Mouse (Mus musculus) hindbrain, embryonic 16.5 days (tissue): Measurements from ENCODE around the gene Zfp593. TPM values are rescaled to one million over a fixed set of nuclear protein-coding genes. Genes with fewer than 3 reads are reported as not detected.

Experiments
- ATAC-seq: fragments of 200-750 bp; cut with Nextera tagmentation; 2 replicates; pipeline ENCODE4 v1.8.0; 2017; ENCODE audit warnings: moderate TSS enrichment, moderate library complexity
- H3K27ac ChIP-seq: fragments of 300-500 bp; sonication (generic); 2 replicates; pipeline ENCODE4 v1.5.1; 2014; ENCODE audit warnings: low read depth, mild to moderate bottlenecking, control low read depth, low read length, moderate library complexity
- H3K27me3 ChIP-seq: fragments of 300-500 bp; sonication (generic); replicated peaks from 2 replicates; pipeline ENCODE4 v1.6.1; 2014; ENCODE audit warnings: low read length; ENCODE audit not compliant: control insufficient read depth, insufficient read depth
- H3K36me3 ChIP-seq: fragments of 300-500 bp; sonication (generic); 2 replicates; pipeline ENCODE4 v1.6.1; 2014; ENCODE audit warnings: mild to moderate bottlenecking, low read length, moderate library complexity, mixed read lengths; ENCODE audit not compliant: control insufficient read depth, insufficient read depth
- H3K4me1 ChIP-seq: fragments of 300-500 bp; sonication (generic); 2 replicates; pipeline ENCODE4 v1.6.1; 2014; ENCODE audit warnings: low read depth, low read length; ENCODE audit not compliant: control insufficient read depth, insufficient read depth
- H3K4me2 ChIP-seq: fragments of 300-500 bp; sonication (generic); 2 replicates; pipeline ENCODE4 v1.6.1; 2014; ENCODE audit warnings: mild to moderate bottlenecking, low read length, control low read depth, moderate library complexity
- H3K4me3 ChIP-seq: fragments of 300-500 bp; sonication (generic); 2 replicates; pipeline ENCODE4 v1.5.1; 2014; ENCODE audit warnings: mild to moderate bottlenecking, low read length, control low read depth, moderate library complexity
- H3K9ac ChIP-seq: fragments of 300-500 bp; sonication (generic); 2 replicates; pipeline ENCODE4 v1.6.1; 2014; ENCODE audit warnings: low read depth, mild to moderate bottlenecking, control low read depth, low read length, moderate library complexity
- H3K9me3 ChIP-seq: fragments of 300-500 bp; sonication (generic); 2 replicates; pipeline ENCODE4 v1.6.1; 2014; ENCODE audit warnings: mild to moderate bottlenecking, low read length, moderate library complexity; ENCODE audit not compliant: control insufficient read depth
- WGBS: fragments of 180-500 bp; shearing (Covaris S2); extraction: QIAGEN DNeasy Blood & Tissue Kit; methylation state at CpG from one replicate; pipeline ENCODE4 v1.1.7; 2014; 5-methylcytosine and 5-hydroxymethylcytosine counted together
- polyA plus RNA-seq: library from polyadenylated mRNA; unstranded; fragments of >200 nt; fragmentation: Nextera tagmentation; extraction: Ambion mirVana; gene quantifications from 2 replicates; pipeline ENCODE4 v1.2.1, GENCODE M21; 2015

The Zfp593 gene
- polyA plus RNA-seq, 1 experiment from 2014 or later, result 13.3 TPM

DNA sequence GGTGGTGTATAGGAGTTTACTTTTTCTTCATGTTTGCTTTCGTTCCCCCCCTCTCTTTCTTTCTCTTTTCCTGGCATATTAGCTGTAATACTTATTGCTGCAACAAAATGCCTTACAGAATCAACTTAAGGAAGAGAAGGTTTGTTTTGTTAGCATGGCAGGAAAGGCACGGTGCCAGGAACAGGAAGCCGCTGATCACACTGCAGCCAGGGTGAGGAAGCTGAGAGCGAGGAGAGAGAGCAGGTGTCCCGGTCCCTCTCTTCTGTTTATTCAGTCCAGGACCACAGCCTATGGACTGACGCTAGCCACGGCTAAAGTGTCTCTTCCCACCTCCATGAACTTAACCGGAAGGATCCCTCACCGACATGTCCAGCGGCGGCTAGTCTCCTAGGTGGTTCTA lies 13.0 kb upstream of the Zfp593 start:
- Histone ChIP-seq H3K27ac (no peak overlapping the region), H3K4me1 (peaks cover 6% of the 10 kb centered on the region), H3K4me3 (no peak overlapping the region), H3K36me3 (no peaks in the 10 kb centered on the region), H3K4me2 (no peak overlapping the region), H3K27me3 (peaks cover 13% of the 10 kb centered on the region), H3K9ac (no peak overlapping the region), H3K9me3 (no peaks in the 10 kb centered on the region)
- no peak for ATAC-seq
- 68% methylated on average over 11 of the region's 11 CpGs for WGBS

- H3K9me3 ChIP-seq, result no peaks in the 10 kb centered on the region
- no peak overlapping the region for H3K27ac ChIP-seq
- H3K27me3 ChIP-seq, result peaks cover 21% of the 10 kb centered on the region
- peaks cover 10% of the 10 kb centered on the region for H3K4me1 ChIP-seq
- ATAC-seq, result no peak
- WGBS, result 14% methylated on average over 11 of the region's 11 CpGs
- H3K9ac ChIP-seq, result no peak overlapping the region
- no peaks in the 10 kb centered on the region for H3K36me3 ChIP-seq
- no peak overlapping the region for H3K4me2 ChIP-seq
- H3K4me3 ChIP-seq, result no peak overlapping the region
These were observed 12.0 kb upstream of the Zfp593 start for GRCm38 (mm10) chr4:134257198-134258009.

GRCm38 (mm10) chr4:134256407-134257197 lies 11.2 kb upstream of the Zfp593 start:
- Histone ChIP-seq H3K4me3 (no peak overlapping the region), H3K4me1 (peaks cover 17% of the 10 kb centered on the region), H3K4me2 (no peak overlapping the region), H3K9me3 (no peaks in the 10 kb centered on the region), H3K27ac (no peak overlapping the region), H3K36me3 (no peaks in the 10 kb centered on the region), H3K27me3 (peaks cover 23% of the 10 kb centered on the region), H3K9ac (no peak overlapping the region)
- 17% methylated on average over 19 of the region's 19 CpGs for WGBS
- no peak for ATAC-seq

GRCm38 (mm10) chr4:134255854-134256253 lies 10.5 kb upstream of the Zfp593 start:
- no peak overlapping the region for H3K9ac ChIP-seq
- 22% methylated on average over 4 of the region's 4 CpGs for WGBS
- H3K9me3 ChIP-seq, result no peaks in the 10 kb centered on the region
- ATAC-seq, result no peak
- H3K27me3 ChIP-seq, result peaks cover 23% of the 10 kb centered on the region
- H3K4me3 ChIP-seq, result no peak overlapping the region
- H3K36me3 ChIP-seq, result no peaks in the 10 kb centered on the region
- H3K27ac ChIP-seq, result no peak overlapping the region
- no peak overlapping the region for H3K4me2 ChIP-seq
- peaks cover 17% of the 10 kb centered on the region for H3K4me1 ChIP-seq

GRCm38 (mm10) chr4:134254835-134255234 lies 9.4 kb upstream of the Zfp593 start:
- WGBS, result 41% methylated on average over 3 of the region's 3 CpGs
- Histone ChIP-seq H3K36me3 (no peaks in the 10 kb centered on the region), H3K27ac (no peak overlapping the region), H3K27me3 (peaks cover 23% of the 10 kb centered on the region), H3K4me1 (peaks cover 23% of the 10 kb centered on the region), H3K9ac (no peak overlapping the region), H3K4me3 (no peak overlapping the region), H3K4me2 (no peak overlapping the region), H3K9me3 (no peaks in the 10 kb centered on the region)
- ATAC-seq, result no peak

DNA sequence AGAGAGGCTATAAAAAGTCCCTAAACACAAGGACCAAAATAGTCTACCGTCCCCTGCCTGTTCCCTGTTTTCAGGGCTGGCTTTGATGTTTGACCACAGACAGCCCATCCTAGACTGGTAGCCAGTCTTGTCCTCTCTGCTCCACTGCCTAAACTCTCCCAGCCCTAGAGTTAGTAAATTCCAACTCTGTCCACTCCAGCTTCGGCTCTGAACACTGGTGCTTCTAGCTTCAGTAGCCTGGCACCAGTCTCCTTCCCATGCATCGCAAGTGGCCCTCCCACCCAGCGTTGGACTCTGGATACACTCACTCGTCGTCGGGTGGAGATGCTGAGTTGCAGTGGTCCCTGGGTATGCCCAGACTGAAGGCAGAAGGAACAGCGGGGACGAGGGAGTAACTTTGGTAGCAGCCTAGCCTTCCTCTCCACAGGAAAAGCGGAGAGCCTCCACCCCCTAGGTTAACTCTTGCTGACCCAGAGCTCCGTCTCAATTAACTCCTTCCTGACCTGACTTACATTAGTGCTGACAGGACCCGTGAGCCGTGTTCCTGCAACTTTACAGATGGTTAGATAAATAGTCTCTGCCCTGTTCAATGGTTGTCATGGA lies 8.4 kb upstream of the Zfp593 start, which contains the start of gene Grrp1:
TSS of gene Grrp1 (minus strand) at position 385 of the 603 bp plus-strand sequence.
- 0 out of 2 replicates have a peak within 1 kb of the TSS, but pooled peaks have one; percentile 37 for H3K9ac ChIP-seq
- under 1% methylated on average over 13 of the region's 13 CpGs for WGBS
- peak within 1 kb of the TSS; percentile 62 for H3K4me3 ChIP-seq
- H3K9me3 ChIP-seq, result no peaks in the 10 kb centered on the region
- 0 out of 2 replicates have a peak within 1 kb of the TSS, but pooled peaks have one; percentile 20 for H3K27ac ChIP-seq
- H3K27me3 ChIP-seq, result peaks cover 23% of the 10 kb centered on the region
- no peaks in the 10 kb centered on the region for H3K36me3 ChIP-seq
- H3K4me2 ChIP-seq, result peak within 1 kb of the TSS; percentile 11; the same call in 1 of the 2 replicates
- H3K4me1 ChIP-seq, result peaks cover 30% of the 10 kb centered on the region
- no peak for ATAC-seq

DNA sequence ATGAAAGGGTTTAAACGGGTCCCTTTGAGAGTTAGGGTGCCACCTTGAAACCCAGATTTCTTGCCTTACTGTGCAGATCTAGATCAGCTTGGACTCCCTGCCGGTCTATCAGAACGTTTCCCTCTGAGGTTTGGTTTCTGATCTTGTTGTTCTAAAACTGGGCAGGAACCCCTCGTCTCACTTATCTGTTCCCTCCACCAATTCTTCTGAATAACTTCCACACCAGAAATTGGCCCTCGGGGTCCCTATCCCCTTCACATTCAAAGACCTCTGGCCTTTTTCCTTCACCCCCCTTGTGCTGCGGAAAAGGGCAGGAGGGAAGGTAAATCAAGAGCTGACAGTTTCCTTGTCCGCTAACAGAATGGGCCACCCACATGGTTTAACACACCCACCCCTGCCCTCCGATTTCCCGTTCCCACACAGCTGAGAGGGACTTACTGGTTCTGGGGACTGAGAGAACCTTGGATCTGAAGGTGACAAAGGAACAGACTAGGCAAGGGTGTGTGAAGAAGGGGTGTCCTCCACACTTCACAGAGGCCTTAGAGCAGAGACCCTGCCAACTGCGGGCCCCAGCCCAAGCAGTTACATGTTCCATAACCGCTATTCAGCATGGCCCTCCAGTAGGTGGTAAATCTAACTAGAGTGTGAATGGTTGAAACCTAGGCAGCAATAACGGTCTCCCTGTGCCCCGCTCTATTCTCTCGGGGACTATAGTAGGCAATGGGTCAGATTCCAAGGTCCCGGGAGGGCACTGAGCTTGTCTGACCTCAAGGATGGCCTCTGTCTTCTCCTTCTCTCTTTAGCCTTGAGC lies 7.7 kb upstream of the Zfp593 start:
- H3K27ac ChIP-seq, result 0 out of 2 replicates have a peak overlapping the region, but pooled peaks have one; percentile 20
- H3K4me2 ChIP-seq, result peak overlapping the region; percentile 84
- WGBS, result 10% methylated on average over 15 of the region's 15 CpGs
- H3K27me3 ChIP-seq, result peaks cover 26% of the 10 kb centered on the region
- no peak for ATAC-seq
- H3K9me3 ChIP-seq, result no peaks in the 10 kb centered on the region
- H3K4me3 ChIP-seq, result peak overlapping the region; percentile 62
- 0 out of 2 replicates have a peak overlapping the region, but pooled peaks have one; percentile 37 for H3K9ac ChIP-seq
- H3K4me1 ChIP-seq, result peaks cover 30% of the 10 kb centered on the region
- no peaks in the 10 kb centered on the region for H3K36me3 ChIP-seq

- H3K4me1 ChIP-seq, result peaks cover 30% of the 10 kb centered on the region
These were observed 6.9 kb upstream of the Zfp593 start for GRCm38 (mm10) chr4:134252131-134252910.

More at GRCm38 (mm10) chr4:134252131-134252910, 6.9 kb upstream of the Zfp593 start:
- H3K9ac ChIP-seq, result peak overlapping the region; percentile 84
- peak overlapping the region; percentile 62 for H3K4me3 ChIP-seq
- no peaks in the 10 kb centered on the region for H3K36me3 ChIP-seq
- ATAC-seq, result 0 out of 2 replicates have a peak, but pooled peaks have one; percentile 13
- WGBS, result 8% methylated on average over 22 of the region's 22 CpGs
- peaks cover 30% of the 10 kb centered on the region for H3K27me3 ChIP-seq
- H3K4me2 ChIP-seq, result peak overlapping the region; percentile 84
- peak overlapping the region; percentile 82 for H3K27ac ChIP-seq
- no peaks in the 10 kb centered on the region for H3K9me3 ChIP-seq
